Mouse (Mus musculus): ENCODE results near the gene Gm42906. TPM values are rescaled to one million over a fixed set of nuclear protein-coding genes. Genes with fewer than 3 reads are reported as not detected.

Gene Gm42906
- total RNA-seq, 2 experiments from 2014 or later = not detected

DNA sequence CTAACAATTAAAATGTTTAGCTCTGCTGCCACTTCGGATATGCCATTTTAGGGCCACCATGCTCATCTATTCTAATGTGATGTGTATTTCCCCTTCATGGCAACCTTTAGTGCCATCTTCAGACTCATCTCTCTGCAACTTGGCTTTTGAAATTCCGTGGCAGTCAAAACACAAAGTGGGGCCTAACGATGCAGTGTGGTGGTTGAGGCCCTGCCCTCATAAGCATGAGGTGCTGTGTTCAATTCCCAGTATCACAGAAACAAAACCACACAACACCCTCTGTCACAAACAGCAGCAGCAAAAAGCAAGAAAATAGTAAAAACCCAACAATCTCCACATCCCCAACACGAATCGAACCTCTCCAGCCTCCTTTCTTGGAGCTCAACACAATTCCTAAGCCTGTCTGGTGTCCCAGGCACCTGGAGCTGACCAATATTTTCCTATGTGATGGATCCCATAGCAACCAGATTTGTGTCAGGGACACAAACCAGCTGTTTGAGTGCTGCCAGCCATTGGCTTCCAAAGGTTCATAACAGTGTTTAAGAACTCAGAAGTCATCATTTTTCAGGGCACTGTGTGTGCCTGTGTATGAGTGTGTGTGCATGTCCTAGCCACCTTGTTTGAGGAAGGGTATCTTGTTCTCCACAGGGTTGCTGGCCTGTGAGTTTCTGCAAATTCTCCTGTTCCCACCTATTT is 311.6 kb downstream of the Gm42906 start:
- DNase-seq (ENCODE audit: low spot score in 2 of 2) = no peak

DNA sequence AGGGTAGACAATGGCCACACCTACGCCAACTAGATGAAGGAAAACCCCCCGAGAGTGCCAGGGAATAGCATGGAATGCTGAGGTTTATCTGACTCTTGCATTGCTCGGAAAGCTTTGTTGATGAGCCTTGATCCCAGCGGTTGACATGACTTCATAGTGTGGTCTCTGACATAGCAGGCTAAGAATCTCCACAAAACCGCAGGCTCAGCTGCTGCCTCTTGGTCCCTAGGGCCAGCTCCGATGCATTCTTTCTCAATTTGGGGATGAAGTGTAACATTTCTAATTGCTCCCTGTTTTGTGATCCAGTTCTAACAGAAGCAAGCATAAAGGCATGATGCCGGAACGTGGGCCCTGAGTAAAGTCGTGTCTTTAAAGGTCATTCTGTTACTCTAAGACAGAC is 315.2 kb downstream of the Gm42906 start:
- DNase-seq (ENCODE audit: low spot score in 2 of 2) = no peak

DNA sequence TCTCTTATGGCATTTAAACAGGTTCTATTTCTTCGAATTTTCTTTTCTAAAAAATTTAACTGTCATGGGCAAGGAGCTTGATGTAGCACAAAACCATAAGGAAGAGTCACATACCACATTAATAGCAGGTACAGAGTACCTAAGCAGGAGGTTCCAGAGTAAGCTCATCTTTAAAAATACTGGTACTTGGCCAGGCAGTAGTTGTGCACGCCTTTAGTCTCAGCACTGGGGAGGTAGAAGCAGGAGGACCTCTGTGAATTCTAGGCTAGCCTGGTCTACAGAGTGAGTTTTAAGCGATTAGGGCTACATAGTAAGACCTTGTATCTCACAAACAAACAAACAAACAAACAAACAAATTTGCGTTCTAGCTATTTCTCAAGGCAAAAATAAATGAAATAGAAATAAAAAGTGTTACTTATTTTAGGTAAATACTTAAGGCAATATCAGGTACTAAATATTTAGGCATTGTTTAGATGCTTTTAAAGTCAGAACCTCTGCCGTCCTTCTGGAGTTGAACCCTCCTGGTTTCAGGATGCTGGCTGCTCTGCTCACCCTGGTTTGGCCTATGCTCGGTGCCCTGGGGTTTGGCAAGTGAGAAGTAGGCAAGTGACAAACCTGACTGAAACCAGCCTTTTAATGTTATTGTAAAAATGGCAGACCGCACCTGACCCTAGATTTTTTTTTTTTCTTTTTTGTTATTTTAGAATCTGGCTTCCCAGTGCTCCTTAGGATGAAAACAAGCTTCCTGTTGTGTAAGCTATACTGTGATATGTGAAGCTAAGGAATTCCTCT is 316.7 kb downstream of the Gm42906 start:
- no peak for DNase-seq (ENCODE audit: low spot score in 2 of 2)

DNA sequence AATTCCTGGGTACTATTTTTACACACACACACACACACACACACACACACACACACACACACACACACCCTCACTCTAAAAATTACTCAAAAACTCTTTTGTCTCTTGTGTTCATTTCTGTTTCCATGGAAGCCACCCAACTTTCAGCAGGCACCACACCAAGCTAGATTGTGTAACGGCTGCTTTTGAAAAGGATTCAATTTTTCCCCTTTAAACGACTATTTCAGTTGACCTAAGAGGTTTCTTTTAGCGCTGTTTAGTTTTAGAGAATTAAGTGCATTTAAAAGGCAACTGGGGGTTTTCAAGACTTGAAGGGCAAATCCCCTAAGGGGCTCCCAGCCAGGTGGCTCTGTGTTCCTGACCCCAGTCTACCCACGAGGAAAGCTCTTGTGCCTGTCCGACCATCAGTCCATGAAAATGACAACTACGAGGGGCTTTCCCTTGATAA is 317.5 kb downstream of the Gm42906 start:
- DNase-seq (ENCODE audit: low spot score in 2 of 2) = peak; percentile 41 to 74

DNA sequence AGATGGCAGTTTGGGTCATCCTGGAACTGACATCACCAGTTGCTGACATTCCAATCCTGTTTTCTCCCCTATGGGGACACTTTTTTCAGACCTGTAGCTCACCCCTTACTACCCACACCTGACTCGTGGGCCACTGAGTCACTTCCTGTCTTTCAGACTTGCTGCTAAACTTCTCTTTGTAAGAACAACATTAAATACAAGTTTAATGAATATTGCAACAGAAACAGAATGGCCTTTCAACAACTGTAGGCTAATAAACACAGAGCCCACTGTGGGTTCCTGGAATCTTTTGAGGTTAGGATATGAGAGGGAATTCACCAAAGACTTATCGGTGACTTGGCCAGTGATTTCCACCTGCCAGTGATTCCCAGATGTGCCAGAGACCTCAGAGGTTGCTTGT is 318.1 kb downstream of the Gm42906 start:
- DNase-seq (ENCODE audit: low spot score in 2 of 2) = no peak

DNA sequence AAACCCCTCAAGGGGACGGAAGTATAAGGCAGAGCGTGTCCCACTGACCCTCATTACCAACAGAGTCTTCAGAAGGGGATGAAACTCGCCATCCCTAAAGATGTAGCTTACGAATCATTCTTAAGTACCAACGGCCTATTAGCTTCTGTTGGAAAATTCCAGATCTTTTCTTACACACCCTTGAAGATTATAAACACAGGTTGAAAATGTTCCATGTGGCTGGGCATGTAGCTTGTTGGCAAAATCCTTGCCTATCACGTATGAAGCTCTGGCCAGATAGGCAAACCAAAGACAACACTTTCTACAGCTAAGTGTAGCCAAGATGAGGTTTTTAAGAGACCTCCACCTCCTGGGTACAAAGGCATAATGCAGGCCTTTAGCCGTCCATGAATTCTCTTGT is 319.0 kb downstream of the Gm42906 start:
- no peak for DNase-seq (ENCODE audit: low spot score in 2 of 2)

DNA sequence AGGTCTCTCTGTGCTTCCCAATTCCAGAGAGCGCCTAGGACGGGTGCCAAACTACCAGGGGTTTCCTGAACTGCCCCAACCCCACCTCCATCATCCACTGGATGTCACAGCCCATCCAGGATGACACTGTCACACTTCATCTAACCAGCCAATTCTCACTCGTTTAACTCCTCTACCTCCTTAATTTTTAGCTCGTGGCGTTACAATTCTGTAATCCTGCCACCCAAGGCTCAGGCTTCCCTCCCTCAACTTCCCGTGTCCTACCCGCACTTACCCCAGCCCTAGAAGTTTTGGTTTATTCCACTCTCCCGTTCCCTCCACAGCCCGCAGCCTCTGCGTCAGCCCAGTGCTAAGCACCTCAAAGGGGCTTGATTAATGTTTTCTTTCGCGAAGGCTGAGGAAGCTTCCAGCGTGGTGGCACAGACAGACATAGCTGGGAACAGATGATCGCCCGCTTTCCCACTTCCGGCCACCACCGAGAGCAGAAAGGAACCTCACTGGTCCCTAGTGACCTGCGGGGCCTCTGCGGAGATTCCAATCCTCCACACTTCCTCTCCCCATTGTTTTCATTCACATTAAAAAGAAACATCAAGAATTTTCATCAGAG is 319.6 kb downstream of the Gm42906 start:
- DNase-seq (ENCODE audit: low spot score in 2 of 2) = no peak

DNA sequence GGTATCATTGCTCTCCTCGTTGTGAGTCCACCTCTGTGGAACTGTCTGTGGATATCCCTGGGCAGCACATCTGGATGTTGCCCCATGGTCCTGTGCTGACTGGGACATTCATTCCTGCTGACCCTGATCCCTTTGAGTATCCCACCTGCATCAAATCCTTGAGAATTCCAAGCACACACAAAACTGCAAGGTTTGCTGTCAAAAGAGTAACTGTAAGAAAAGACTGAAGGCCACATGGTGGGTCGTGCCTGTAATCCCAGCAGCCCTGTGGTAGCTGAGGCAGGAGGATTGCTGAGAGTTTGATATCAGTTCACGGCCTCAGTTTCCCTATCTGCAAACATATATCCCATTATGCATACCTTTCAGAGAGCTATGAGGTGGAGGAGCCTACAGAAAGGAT is 321.1 kb downstream of the Gm42906 start:
- no peak for DNase-seq (ENCODE audit: low spot score in 2 of 2)

DNA sequence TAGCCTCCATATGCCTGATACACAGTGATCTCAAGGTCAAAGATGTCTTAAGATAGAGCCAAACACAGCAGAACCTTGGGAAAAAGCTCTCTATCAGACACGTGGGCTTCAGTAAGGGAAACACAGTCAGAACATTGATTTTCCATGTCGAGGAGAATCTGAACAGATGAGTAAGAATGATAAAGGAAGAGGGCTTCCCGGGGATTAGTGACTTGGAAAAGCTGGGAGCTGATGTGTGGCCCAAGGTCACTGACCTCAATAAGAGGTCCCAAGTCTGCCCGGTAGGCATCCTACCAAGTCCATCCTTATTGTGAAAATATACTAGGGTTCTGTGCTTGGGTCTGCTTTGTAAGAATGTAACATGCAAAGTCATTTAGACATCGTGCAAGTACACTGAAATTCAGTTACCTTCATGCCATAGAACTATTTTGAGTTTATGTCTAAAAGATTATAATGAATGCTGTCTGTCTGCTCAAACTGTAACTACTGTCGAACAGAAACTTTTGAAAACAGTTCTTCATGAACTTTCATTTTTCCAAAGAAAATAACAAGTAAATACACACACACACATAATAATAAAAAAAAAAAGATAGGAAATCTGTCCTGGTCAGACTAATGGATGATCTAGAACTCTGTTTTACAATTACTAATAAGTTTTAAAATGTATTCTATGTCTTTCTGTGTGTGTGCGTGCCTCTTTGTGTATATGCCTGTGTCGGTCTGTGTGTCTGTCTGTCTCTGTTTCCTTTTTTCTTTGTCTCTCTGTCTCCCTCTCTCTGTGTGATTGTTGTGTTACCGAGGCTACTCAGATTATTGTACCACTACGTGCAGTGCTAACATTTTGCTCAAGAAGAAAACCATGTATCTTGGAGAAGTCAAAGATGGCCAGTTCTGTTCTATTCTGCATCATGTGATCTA is 322.6 kb downstream of the Gm42906 start:
- DNase-seq (ENCODE audit: low spot score in 2 of 2) = no peak

DNA sequence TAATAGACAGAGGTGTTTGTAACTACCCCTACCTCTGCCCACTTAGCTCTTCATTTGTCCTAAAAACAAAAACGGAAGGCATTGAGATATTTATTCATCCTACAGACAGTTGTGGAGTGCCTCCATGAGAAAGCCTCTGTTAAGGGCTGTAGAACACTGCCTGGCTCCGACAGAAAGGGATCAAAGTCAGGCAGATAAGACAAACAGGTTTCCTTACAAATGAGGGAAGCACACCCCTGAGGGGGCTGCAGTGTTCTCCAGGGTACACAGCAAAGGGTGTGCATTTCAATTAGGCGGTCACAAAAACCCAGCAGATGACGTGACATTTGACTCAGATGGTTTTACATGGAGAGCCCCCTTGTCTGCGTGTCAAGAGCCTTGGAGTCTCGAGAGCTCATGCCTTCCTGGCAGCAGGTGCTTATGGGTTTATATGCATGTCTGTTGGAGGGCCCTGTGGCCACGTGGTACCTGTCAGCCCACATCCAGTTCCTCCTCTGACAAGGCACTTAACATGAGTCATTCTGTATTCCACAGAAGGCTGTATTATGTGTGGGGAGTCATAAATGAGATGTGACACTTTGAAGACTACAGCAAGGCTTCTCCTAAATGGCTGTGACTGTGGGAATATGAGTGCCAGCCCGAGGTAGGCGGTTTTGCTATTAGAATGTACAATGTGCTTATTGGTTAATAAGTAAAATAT is 323.5 kb downstream of the Gm42906 start:
- no peak for DNase-seq (ENCODE audit: low spot score in 2 of 2)

DNA sequence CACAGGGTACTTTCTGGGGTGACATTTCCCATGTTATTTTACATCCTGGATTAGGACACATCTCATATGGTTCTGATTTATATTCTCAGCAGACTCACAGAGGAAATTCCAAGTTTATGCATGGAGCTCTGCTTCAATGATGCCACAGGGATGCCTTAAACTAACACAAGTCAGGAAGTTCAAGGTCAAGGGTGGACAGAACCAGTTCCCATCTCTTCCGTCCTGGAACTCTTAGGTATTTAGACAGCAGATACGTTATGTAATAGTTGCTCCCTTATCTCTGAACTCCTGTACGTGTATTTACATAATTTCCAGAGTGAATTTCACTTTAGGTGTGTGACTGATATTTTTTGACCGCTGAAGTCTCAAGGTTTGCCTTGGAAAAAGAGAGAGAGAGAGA is 324.7 kb downstream of the Gm42906 start:
- DNase-seq (ENCODE audit: low spot score in 2 of 2) = no peak

DNA sequence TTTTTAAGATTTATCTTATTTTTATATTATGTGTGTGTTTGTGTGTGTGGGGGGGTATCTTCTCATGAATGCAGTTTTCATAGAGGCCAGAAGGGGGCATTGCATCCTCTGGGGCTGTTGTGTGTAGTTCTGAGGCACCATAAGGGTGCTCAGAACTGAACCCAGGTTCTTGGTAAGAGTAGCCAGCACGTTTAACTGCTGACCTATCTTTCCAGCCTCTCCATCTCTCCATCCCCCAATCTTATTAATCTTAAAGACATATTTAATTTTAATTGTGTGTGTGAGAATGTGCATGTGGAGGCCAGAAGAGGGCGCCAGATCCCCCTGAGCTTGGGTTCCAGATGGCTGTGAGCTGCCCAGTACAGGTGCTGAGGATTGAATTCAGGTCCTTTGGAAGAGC is 325.7 kb downstream of the Gm42906 start:
- DNase-seq (ENCODE audit: low spot score in 2 of 2) = no peak

DNA sequence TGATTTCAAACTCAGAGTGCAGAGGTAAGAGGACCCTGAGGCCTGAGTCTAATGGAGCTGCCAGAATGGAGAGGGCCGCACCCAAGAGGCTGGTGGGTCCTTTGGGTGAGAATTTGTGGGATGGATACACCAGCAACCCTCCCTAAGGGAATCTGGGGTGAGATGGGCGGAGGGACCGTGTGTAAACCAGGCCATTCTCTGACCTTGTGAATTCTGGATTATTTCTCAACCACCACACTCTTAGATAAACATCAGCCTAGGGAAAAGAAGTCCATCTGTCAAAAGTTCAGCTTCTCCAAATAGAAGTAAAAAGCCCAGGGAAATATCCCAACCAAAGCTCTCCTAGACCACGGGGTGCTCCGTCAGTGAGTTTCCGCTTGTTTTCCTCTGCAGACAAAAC is 332.0 kb downstream of the Gm42906 start:
- DNase-seq (ENCODE audit: low spot score in 2 of 2) = no peak

DNA sequence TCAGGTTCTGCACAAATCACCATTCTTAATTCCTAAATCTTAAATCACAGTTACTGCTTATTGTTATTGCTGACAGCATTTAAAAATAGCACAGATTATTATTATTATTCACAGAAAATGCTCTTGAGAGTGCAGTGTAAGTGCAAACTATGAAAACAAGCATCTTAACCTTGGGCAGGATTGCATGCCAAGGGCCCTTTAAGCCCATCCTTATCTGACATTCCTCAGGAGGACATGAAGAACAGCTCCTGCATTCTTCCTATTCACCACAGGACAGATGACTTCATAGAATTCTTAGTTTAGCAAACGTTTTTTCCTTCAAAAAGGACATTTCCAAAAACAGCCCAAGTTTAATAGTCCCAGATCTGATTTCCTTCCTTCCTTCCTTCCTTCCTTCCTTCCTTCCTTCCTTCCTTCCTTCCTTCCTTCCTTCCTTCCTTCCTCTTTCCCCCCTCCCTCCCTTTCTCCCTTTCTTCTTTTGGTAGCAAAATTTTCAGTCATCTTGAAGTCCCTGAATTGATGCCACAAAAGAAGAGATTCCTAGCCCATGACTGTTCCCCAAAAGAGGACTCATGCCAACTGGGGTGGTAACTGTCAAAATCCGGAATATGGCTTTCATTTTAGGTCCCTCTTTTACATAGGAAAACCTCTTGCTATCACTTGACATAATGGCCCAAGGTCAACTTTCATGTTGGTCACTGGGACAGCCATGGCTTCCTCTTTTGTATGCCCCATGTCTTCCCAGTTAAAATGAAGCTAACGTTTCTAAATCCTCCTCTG is 334.9 kb downstream of the Gm42906 start:
- no peak for DNase-seq (ENCODE audit: low spot score in 2 of 2)

DNA sequence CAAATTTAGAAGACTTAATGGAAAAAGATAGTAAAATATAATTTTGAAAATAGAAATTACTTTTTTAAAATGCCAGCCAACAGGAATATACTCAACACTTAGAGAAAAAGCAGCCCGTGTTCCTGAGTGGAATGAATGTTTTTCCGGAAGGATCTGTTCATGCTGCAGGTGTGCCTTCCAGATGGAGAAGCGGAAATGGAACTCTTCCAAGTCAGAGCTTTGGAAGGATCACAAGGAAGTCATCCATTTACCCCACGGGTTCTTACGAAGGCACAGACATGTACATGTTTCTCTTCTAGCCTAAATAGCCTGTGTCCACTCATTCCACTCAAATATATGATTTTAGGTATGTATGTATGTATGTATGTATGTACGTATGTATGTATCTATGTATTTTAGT is 337.0 kb downstream of the Gm42906 start:
- DNase-seq (ENCODE audit: low spot score in 2 of 2) = no peak

DNA sequence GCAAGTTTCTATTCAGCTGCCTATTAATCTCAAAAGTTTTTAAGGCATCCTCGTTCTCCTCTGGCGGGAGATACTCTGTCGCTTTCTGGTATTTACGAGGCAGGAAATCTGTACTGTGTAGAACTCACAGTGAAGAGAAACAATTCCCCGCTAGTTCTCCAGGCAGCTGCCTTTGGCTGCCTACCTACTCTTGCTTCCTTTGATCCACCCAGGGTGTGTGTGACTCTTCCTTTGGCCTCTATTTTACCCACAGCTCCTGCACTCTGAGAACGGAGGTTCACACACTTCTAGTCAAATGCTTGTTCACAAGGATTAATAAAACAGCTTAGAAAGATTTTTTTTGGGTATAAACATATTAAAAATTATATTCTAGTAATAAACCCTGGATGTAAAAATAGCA is 338.8 kb downstream of the Gm42906 start:
- no peak for DNase-seq (ENCODE audit: low spot score in 2 of 2)

DNA sequence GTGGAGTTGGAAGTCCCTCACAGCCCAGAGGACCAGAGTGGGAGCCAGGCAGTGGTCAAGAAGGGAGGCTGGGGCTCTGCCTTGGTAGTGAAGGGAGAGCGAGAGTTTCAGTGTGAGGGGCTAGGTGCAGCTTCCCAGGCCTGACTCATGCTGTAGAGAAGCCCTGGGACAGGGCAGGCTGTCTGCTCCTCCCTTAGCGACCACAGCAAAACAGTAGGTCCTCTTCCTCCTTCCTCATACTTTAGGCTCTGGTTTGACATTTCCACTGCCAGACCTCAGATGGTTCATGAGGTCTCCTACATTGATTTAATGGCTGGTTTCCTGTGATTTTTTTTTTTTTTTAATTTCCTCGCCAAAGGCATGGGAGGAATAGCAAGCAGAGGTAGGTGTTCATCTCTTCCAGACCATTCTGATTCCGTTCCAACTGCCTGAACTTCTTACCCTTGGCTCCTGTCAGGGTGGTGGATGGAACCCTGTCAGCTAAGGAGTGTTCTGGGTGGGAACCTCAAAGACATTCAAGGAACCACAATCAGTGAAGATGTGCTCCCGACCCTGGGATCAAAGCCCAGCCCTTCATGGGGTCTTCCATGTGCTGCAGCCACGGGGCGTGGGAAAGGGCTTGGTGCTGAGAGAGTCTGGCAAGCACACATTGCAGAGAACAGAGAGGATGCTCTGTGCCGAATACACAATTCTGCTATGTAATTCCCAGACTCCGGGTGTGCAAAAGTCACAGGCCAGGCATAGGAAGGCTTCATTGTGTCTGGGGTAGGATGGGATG is 341.3 kb downstream of the Gm42906 start:
- DNase-seq (ENCODE audit: low spot score in 2 of 2) = no peak

DNA sequence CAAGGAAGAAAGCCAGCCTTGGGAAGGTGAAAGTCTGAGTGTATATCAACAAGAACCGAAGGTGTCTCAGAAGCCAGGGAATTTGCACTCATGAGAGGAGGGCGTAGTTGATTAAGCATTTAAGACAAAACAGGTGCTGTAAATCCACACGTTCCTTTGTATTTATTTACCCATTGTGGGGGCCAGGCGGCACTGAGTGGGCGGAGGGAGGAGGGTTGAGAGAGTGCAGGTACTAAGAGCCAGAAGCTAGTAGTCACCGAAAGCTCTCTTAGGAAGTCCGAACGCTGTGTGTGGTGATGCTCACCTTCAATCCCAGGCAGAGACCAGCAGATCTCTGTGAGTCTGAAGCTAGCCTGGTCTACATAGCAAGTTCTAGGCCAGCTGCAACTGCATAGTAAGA is 342.2 kb downstream of the Gm42906 start:
- no peak for DNase-seq (ENCODE audit: low spot score in 2 of 2)

DNA sequence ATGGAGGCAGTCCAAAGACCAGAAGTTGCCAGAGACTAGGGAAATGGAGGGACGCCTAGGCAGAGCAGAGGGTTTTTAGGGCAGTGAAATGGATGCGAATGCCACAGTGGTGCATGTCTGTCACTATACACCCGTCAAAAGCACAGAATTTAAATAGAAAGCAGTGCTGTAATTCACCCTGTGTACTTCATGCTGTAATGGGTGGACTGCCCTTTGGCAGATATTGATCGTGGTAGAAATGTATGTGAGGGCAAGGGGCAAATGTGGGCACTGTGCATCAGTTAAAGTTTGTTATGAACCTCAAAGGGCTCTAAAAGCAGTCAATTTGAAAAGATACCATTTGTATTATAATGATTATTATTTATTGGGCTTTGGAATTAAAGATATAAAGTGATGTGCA is 347.7 kb downstream of the Gm42906 start:
- DNase-seq (ENCODE audit: low spot score in 2 of 2) = no peak

All from layer of hippocampus, postnatal 14 days (tissue).